Mouse (Mus musculus) effector memory CD4-positive, alpha-beta T cell, adult 5 months (primary cell): Measurements from ENCODE around the gene Psmc2. TPM values are rescaled to one million over a fixed set of nuclear protein-coding genes. Genes with fewer than 3 reads are reported as not detected.

Source experiments
- polyA plus RNA-seq: library from polyadenylated mRNA; unstranded; fragments of 100-300 nt; shearing (Covaris generic); gene quantifications from one replicate; pipeline ENCODE4 v1.2.1, GENCODE M21; 2017

Gene Psmc2
- polyA plus RNA-seq, result 96.1 TPM

GRCm38 (mm10) chr5:21785053-21785452, at the start of gene Psmc2, which contains the start of gene Dnajc2:
Gene Psmc2, plus strand, starts transcription at chr5:21785283.
Gene Dnajc2, minus strand, starts transcription at chr5:21785251.

GRCm38 (mm10) chr5:21736956-21737585, 48.0 kb upstream of the Psmc2 start, which contains the start of gene Pmpcb:
Gene Pmpcb, plus strand, starts transcription at chr5:21737141.

Other genes with a start within 250 kb of the Psmc2 start
- gene Lrrc17, start 241.7 kb upstream of the Psmc2 start, polyA plus RNA-seq, result not detected
- gene Fbxl13, start 139.6 kb upstream of the Psmc2 start, polyA plus RNA-seq, result not detected
- gene Armc10, start 139.5 kb upstream of the Psmc2 start, polyA plus RNA-seq, result 18.8 TPM
- 1.2 TPM for gene Napepld, start 83.9 kb upstream of the Psmc2 start, polyA plus RNA-seq
- 45.8 TPM for gene Pmpcb, start 48.1 kb upstream of the Psmc2 start, polyA plus RNA-seq
- 58.4 TPM for gene Dnajc2, start within 50 bp of the Psmc2 start, polyA plus RNA-seq
- gene Slc26a5, start 80.3 kb downstream of the Psmc2 start, polyA plus RNA-seq, result not detected